Mouse (Mus musculus): ENCODE measurements around the gene Ip6k2. TPM values are rescaled to one million over a fixed set of nuclear protein-coding genes. Genes with fewer than 3 reads are reported as not detected.

Ip6k2 gene
- total and polyA plus RNA-seq, 3 experiments: 23.6 to 28.4 (median 27.2) TPM

DNA sequence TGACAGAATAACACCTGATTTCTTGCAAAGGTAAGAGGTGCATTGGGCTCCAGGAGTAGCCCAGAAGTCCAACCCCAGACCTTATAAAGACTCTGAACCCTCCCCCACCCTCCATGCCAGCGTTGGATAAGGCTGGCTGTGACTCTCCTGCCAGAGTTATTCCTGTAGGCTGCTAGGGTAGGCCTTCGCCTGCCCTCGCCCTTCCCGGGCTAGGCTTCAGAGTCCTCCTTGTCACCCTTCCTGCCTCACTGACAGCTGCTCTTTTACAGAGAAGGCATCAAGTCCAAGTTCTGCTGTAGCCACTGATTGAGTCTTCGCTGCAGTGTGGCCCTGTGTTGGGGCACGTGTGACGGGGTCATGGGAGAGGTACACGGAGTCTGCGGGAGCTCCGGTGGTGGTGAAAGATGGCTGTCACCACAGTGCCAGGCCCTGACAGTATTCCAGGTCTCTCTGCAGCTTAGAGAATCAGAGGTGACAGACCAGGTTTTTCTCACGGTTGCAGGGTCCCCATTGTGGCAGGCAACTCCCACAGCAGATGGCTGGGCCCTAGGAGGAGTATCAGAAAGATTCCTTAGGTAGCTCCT lies 34.9 kb upstream of the Ip6k2 start:
- no peak overlapping the region for H3K9ac ChIP-seq (ENCODE audit: insufficient read depth, low read depth)
- no peak for TF ChIP-seq IRF4 (IDR thresholded peaks at IDR 0.05; ENCODE audit: low read depth, low read length)
- TF ChIP-seq MAX (IDR thresholded peaks at IDR 0.05; ENCODE audit: low read length): no peak
- no peak for TF ChIP-seq TCF12 (IDR thresholded peaks at IDR 0.05; ENCODE audit: low read depth, low read length)
- no peak for TF ChIP-seq CTCF (conservative IDR thresholded peaks at IDR 0.05 in 1 of 2, IDR thresholded peaks at IDR 0.05 in 1 of 2; ENCODE audit: low read depth in 2 of 2, low read length in 2 of 2)
- no peak for TF ChIP-seq MXI1 (IDR thresholded peaks at IDR 0.05; ENCODE audit: low read depth, low read length)
- no peak for TF ChIP-seq HCFC1 (IDR thresholded peaks at IDR 0.05; ENCODE audit: low read depth, low read length)
- no peak for TF ChIP-seq SMC3 (IDR thresholded peaks at IDR 0.05; ENCODE audit: low read depth, low read length)
- no peak for TF ChIP-seq PAX5 (IDR thresholded peaks at IDR 0.05; ENCODE audit: low read length)
- no peak for TF ChIP-seq CHD1 (IDR thresholded peaks at IDR 0.05; ENCODE audit: low read depth, low read length)
- TF ChIP-seq MEF2A (IDR thresholded peaks at IDR 0.05; ENCODE audit: borderline replicate concordance, low read depth, low read length): no peak
- no peak for TF ChIP-seq ETS1 (conservative IDR thresholded peaks at IDR 0.05; ENCODE audit: low read depth, low read length)
- TF ChIP-seq SIN3A (IDR thresholded peaks at IDR 0.05; ENCODE audit: low read length): no peak
- no peak for TF ChIP-seq BHLHE40 (IDR thresholded peaks at IDR 0.05; ENCODE audit: low read depth, low read length)
- TF ChIP-seq JUN (IDR thresholded peaks at IDR 0.05; ENCODE audit: insufficient read depth, low read depth, low read length): no peak
- dilution Hi-C loops (cut with MboI; ENCODE audit: extremely low pct_ligation_motif_present, extremely low pct_unique_long_range_greater_than_20kb, low sequenced_read_pairs): no loop called here

DNA sequence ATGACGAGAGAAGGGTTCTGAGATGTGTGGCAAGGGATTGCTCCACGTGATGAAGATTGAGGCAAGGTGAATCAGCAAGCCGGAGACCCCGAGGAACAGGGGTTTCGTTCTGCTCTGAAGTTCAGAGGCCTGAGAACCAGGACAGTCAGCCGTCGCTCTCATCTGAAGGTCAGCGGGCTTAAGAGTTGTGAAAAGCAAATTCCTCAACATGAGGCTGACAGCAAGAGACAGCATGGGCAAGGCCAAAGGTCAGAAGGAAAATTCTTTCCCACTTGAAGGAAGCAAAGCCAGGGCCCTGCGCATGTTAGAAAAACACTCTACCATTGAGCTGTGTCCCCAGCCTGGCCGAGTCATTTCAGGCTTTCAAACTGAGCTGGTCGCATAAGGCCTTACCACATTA lies 33.0 kb upstream of the Ip6k2 start:
- no peak overlapping the region for H3K4me2 ChIP-seq (ENCODE audit: insufficient read depth, low read depth, poor library complexity, severe bottlenecking)
- no peaks in the 10 kb centered on the region for H3K79me2 ChIP-seq (replicated peaks; ENCODE audit: control insufficient read depth, extremely low read depth, insufficient read depth, poor library complexity, severe bottlenecking)
- dilution Hi-C loops (cut with MboI; ENCODE audit: extremely low pct_ligation_motif_present, extremely low pct_unique_long_range_greater_than_20kb, low sequenced_read_pairs): no loop called here
- peaks cover 2% of the 10 kb centered on the region for H3K27me3 ChIP-seq (replicated peaks)
- no peaks in the 10 kb centered on the region for H3K9me3 ChIP-seq (replicated peaks; ENCODE audit: low read length)
- H3K36me3 ChIP-seq (replicated peaks in 1 of 2; ENCODE audit: control insufficient read depth in 1 of 2, insufficient read depth in 1 of 2, low read length in 1 of 2): peaks cover 29 to 47% of the 10 kb centered on the region in 2 experiments
- in situ Hi-C loops (cut with MboI; ENCODE audit: low pct_ligation_motif_present, low pct_unique_long_range_greater_than_20kb, low sequenced_read_pairs): loop anchor here (10.0 kb wide), 1 partner anchor 54 kb away; the partner anchor contains the start of gene Nckipsd
- TF ChIP-seq USF1 (IDR thresholded peaks at IDR 0.05; ENCODE audit: low read depth, low read length): no peak
- TF ChIP-seq POLR2AphosphoS2 (IDR thresholded peaks at IDR 0.05; ENCODE audit: low read depth, low read length): no peak
- no peak for DNase-seq (ENCODE audit: extremely low read depth)
- H3K4me3 ChIP-seq (replicated peaks in 1 of 3; ENCODE audit: low read depth in 2 of 3, low read length in 2 of 3, poor library complexity in 1 of 3): no peak overlapping the region
- no peak overlapping the region for H3K27ac ChIP-seq (ENCODE audit: insufficient read depth, low read depth)
- no peak overlapping the region for H3K9ac ChIP-seq (ENCODE audit: insufficient read depth, low read depth)
- H3K4me1 ChIP-seq (ENCODE audit: control insufficient read depth in 1 of 2, insufficient read depth in 2 of 2): no peaks in the 10 kb centered on the region

More for the DNA sequence above, 34.9 kb upstream of the Ip6k2 start:
- no peak overlapping the region for H3K4me2 ChIP-seq (ENCODE audit: insufficient read depth, low read depth, poor library complexity, severe bottlenecking)
- DNase-seq (ENCODE audit: extremely low read depth): no peak
- in situ Hi-C loops (cut with MboI; ENCODE audit: low pct_ligation_motif_present, low pct_unique_long_range_greater_than_20kb, low sequenced_read_pairs): no loop called here
- H3K4me3 ChIP-seq (replicated peaks in 1 of 3; ENCODE audit: low read depth in 2 of 3, low read length in 2 of 3, poor library complexity in 1 of 3): no peak overlapping the region
- no peaks in the 10 kb centered on the region for H3K4me1 ChIP-seq (ENCODE audit: control insufficient read depth in 1 of 2, insufficient read depth in 2 of 2)
- H3K27me3 ChIP-seq (replicated peaks): no peaks in the 10 kb centered on the region
- H3K36me3 ChIP-seq (replicated peaks in 1 of 2; ENCODE audit: control insufficient read depth in 1 of 2, insufficient read depth in 1 of 2, low read length in 1 of 2): peaks cover 45 to 64% of the 10 kb centered on the region in 2 experiments
- no peak overlapping the region for H3K27ac ChIP-seq (ENCODE audit: insufficient read depth, low read depth)
- no peaks in the 10 kb centered on the region for H3K9me3 ChIP-seq (replicated peaks; ENCODE audit: low read length)
- H3K79me2 ChIP-seq (replicated peaks; ENCODE audit: control insufficient read depth, extremely low read depth, insufficient read depth, poor library complexity, severe bottlenecking): no peaks in the 10 kb centered on the region
